Mouse (Mus musculus): ENCODE results near the gene Phf1.

DNA sequence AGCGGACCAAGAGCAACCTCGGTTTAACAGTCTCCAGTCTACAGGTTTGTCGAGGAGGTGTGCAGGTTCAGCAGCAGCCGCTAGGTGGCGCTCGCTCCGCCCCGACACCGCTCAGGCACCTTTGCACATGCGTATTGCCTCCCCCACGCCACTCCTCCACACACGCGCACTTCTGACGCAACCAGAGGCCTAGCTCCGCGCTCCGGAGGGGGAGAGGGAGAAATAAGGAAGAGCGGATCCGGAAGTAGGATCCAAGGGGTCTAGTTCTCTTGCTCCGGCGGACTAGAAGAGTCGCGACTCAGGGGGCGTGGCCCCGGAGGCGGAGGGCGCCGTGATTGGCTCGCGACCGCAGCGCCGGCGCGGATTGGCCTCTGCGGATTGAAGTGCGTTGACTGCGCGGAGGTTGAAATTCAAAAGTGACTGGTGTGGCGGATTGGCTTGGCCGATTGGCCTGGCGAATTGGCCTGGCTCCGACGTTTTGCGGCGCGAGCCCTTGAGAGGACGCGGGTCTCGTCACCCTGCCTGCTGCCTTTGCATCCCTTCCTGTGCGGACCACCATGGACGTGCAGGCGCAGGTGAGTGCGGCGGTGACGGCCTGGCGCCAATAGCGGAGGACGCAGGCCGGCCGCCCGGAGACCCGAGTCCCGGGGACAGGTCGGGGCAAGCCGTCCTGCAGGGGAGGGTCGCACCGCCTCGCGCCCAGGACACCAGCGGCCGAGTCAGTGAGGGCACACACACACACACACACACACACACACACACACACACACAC is 16.0 kb upstream of the Phf1 start, which contains the start of gene Kifc5b:
- peak; percentile 100 for TF ChIP-seq CTCF (IDR thresholded peaks at IDR 0.05; ENCODE audit: low read depth, low read length)
- peak; percentile 91 for TF ChIP-seq POLR2A (IDR thresholded peaks at IDR 0.05; ENCODE audit: insufficient read depth, low read length)
